Mouse (Mus musculus) spleen, adult 2 months (tissue): Measurements from ENCODE around the gene Nr2f6. TPM values are rescaled to one million over a fixed set of nuclear protein-coding genes. Genes with fewer than 3 reads are reported as not detected.

Source experiments
- DNase-seq, 2 experiments: peaks; one replicate each; pipeline versions ENCODE4 v3.0.0 to v3.0.0-alpha.2; 2012 to 2021; ENCODE audit warnings: low spot score in 2 of 2, low read depth in 1 of 2
- H3K27ac ChIP-seq: fragments of 200-500 bp; 2 replicates; pipeline ENCODE4 v1.5.1; 2012; ENCODE audit warnings: low read length, inconsistent platforms; ENCODE audit not compliant: insufficient read depth
- H3K27me3 ChIP-seq: fragments of 200-500 bp; 2 replicates; pipeline ENCODE4 v1.6.1; 2012; ENCODE audit warnings: mild to moderate bottlenecking, moderate library complexity, low read length, inconsistent platforms; ENCODE audit not compliant: control insufficient read depth, insufficient read depth
- H3K36me3 ChIP-seq: fragments of 200-500 bp; 2 replicates; pipeline ENCODE4 v1.6.1; 2012; ENCODE audit warnings: mild to moderate bottlenecking, low read length, inconsistent platforms; ENCODE audit not compliant: control insufficient read depth, insufficient read depth
- H3K4me1 ChIP-seq: fragments of 200-500 bp; 2 replicates; pipeline ENCODE4 v1.6.1; 2011; ENCODE audit warnings: inconsistent platforms; ENCODE audit not compliant: control insufficient read depth, insufficient read depth, insufficient read length
- H3K4me3 ChIP-seq: fragments of 200-500 bp; 2 replicates; pipeline ENCODE4 v1.5.1; 2011; ENCODE audit warnings: mild to moderate bottlenecking, inconsistent platforms; ENCODE audit not compliant: insufficient read depth, insufficient read length; ENCODE audit errors: extremely low read depth
- CTCF ChIP-seq: fragments of 200-500 bp; IDR thresholded peaks from 2 replicates; pipeline ENCODE4 v1.5.1; 2011; ENCODE audit warnings: mild to moderate bottlenecking, inconsistent platforms; ENCODE audit not compliant: insufficient read depth, insufficient read length, insufficient replicate concordance; ENCODE audit errors: extremely low read depth
- POLR2A ChIP-seq: fragments of 200-500 bp; IDR thresholded peaks from 2 replicates; pipeline ENCODE4 v1.6.1; 2011; ENCODE audit warnings: low read depth, low read length, inconsistent platforms
- WGBS: fragments of 180-500 bp; shearing (Covaris S2); methylation state at CpG from one replicate; pipeline ENCODE4 v1.1.7; 2018; 5-methylcytosine and 5-hydroxymethylcytosine counted together
- polyA plus RNA-seq: library from polyadenylated mRNA; depleted of rRNA; stranded (reverse); fragments of >200 nt; gene quantifications from 2 replicates; pipeline ENCODE4 v1.2.3, GENCODE M21; 2012

Gene Nr2f6
- polyA plus RNA-seq, 1 experiment: 59.4 TPM

DNA sequence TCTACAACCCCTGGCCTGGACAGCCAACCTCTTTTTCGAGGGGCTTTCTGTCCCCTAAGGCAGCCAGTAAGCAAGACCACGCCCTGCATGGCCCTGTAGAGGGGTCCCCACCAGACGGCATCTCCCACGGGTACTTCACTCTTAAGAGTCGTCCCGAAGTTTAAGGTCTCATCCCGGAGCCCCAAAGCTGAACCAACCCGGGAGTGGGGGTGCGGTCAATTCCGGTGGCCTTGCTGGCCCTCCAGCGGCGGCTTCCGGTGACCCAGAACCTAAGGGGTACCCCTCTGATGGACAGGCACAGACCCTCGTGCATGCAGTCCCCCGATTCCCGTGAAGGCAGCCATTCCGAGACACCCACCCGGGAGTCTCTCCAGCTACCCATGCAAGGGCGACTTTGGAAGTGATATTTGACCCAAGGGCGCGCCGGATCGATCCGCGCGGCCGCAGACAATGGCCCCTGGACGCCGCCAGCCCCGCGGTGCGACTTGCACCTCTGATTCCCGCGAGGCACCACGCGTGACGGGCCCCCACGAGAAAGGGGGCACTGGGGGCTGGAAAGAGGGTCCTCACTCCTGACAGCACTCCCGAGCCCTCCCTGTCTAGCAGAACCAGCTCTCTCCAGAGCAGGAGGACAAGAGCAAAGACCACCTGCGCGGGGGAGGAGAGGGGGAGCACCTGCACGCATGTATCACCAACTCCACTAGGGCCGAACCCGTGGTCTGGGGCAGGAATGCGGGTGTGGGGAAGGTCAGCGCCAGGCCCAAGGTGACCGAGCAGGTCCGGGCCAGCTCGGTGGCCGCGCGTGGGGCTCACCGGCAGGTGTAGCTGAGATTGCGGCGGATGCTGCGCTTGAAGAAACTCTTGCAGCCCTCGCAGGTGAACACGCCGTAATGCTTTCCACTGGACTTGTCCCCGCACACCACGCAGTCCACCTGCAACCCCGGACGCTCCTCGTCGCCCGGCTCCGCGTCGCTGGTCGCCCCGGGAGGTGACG, 1.3 kb downstream of the Nr2f6 start:
- H3K27ac ChIP-seq: 0 out of 2 replicates have a peak overlapping the region, but pooled peaks have one; percentile 81
- peaks cover 13% of the 10 kb centered on the region for H3K27me3 ChIP-seq
- WGBS: 11% methylated on average over 72 of the region's 72 CpGs
- TF ChIP-seq CTCF (no peak), POLR2A (no peak)
- peak overlapping the region; percentile 64; the same call in 1 of the 2 replicates for H3K4me3 ChIP-seq
- DNase-seq: no peak
- H3K4me1 ChIP-seq: peaks cover 25% of the 10 kb centered on the region
- no peaks in the 10 kb centered on the region for H3K36me3 ChIP-seq

- Histone ChIP-seq H3K36me3 (no peaks in the 10 kb centered on the region), H3K4me3 (no peak overlapping the region), H3K4me1 (peaks cover 25% of the 10 kb centered on the region), H3K27ac (no peak overlapping the region), H3K27me3 (peaks cover 13% of the 10 kb centered on the region)
- 82% methylated on average over 3 of the region's 3 CpGs for WGBS
- TF ChIP-seq POLR2A (no peak), CTCF (no peak)
- DNase-seq: no peak
These were observed 2.2 kb downstream of the Nr2f6 start for GRCm38 (mm10) chr8:71379512-71380075.

GRCm38 (mm10) chr8:71379008-71379407, 2.8 kb downstream of the Nr2f6 start:
- TF ChIP-seq POLR2A: no peak
- TF ChIP-seq CTCF: no peak
- Histone ChIP-seq H3K4me1 (peaks cover 25% of the 10 kb centered on the region), H3K36me3 (peaks cover 3% of the 10 kb centered on the region), H3K27ac (no peak overlapping the region), H3K27me3 (peaks cover 13% of the 10 kb centered on the region), H3K4me3 (no peak overlapping the region)
- no peak for DNase-seq
- WGBS: 81% methylated on average over 4 of the region's 4 CpGs

DNA sequence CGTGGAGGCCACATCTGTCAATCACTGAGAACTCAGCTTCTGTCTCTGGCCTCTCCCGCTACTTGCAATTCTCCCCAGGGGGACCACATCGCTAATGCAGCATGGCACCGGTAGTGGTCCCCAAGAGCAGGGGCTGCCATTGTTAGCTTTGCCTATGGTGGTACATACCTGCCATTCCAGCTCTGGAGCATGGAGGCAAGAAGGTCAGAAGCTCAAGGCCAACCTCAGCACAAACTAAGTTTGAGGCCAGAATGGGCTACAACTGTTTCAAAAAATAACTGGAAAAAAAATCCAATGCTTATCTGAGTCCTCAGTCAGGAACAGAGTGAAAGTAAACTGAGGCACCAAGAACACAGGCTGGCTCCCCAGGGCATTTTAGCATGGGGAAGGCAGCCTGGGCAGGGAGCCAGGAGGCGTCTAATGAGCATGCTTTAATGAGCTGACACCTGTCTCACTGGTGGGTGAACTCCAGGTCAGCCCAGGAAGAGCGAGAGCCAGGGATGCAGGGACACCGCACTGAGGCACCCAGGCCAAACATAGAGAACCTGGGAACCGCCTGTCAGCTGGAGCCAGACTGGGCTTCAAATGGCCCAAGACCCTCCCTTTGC, 5.2 kb downstream of the Nr2f6 start:
- Histone ChIP-seq H3K27me3 (peaks cover 11% of the 10 kb centered on the region), H3K36me3 (peaks cover 7% of the 10 kb centered on the region), H3K27ac (no peak overlapping the region), H3K4me1 (peaks cover 22% of the 10 kb centered on the region), H3K4me3 (no peak overlapping the region)
- WGBS: 76% methylated on average over 8 of the region's 8 CpGs
- no peak for DNase-seq
- TF ChIP-seq CTCF: no peak
- TF ChIP-seq POLR2A: no peak

- peaks cover 7% of the 10 kb centered on the region for H3K36me3 ChIP-seq
- H3K4me3 ChIP-seq: peak overlapping the region; percentile 43; the same call in 1 of the 2 replicates
These were observed 6.0 kb downstream of the Nr2f6 start for GRCm38 (mm10) chr8:71375581-71376422.

More at GRCm38 (mm10) chr8:71375581-71376422, 6.0 kb downstream of the Nr2f6 start:
- Histone ChIP-seq H3K27ac (no peak overlapping the region), H3K27me3 (peaks cover 4% of the 10 kb centered on the region; the same call in 1 of the 2 replicates), H3K4me1 (peaks cover 16% of the 10 kb centered on the region)
- peak in 1 of 2 experiments; percentile 62 for DNase-seq
- no peak for TF ChIP-seq CTCF
- no peak for TF ChIP-seq POLR2A
- 33% methylated on average over 69 of the region's 74 CpGs for WGBS
